ENCODE assay signal across 26 mouse cellular contexts in the genomic region with DNA sequence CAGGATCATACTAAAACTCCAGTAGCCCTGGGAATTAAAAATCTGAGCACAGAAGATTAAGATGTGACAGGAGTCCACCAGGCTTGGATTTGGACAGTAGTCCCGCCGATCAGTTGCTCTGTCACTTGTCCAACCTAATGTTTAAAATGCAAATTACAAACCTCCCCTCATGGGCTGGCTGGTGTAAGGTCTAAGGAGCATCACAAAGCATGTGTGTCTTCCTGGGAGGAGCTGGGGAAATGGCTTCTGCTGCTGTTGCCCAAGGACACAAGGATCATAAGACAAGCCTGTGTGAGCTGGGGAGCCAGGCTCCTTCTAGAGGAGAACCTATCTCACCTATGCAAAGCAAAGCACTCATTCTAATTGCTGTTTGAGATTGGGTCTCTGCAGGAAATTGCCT.
A peak's percentile ranks its signal among the peaks of the same experiment; 100 is the strongest.
DNase-seq lines count a peak whose midpoint lies in the region; ATAC-seq and TF ChIP-seq lines count a peak whose summit lies in the region.
"Had no signal": no experiment of that assay in that cellular context is flagged by ENCODE, and none has a peak within 500 bp of the region (broad histone marks: within the 10 kb centered on the region; RNA-seq: fewer than 3 reads in every experiment).

No protein-coding gene starts in this region.

- DNase-seq in cerebellum, postnatal 10 days: peak; percentile 35 to 38
- no peak for DNase-seq in testis, postnatal 10 days (ENCODE audit: low spot score)
- peak; percentile 15 for DNase-seq in R1 (ENCODE audit: low read depth, low spot score)
- DNase-seq in cerebellum, adult 2 months: no peak
- no peak for DNase-seq in kidney, postnatal 36 days
- DNase-seq: adrenal gland, adult 8-10 months; adrenal gland, postnatal 14 days; adrenal gland, postnatal 36 days; B cell, adult 2 months; cerebellum, adult 11 months; cerebellum, adult 18-20 months; cerebellum, adult 9-10 months; cerebellum, postnatal 14 days; cerebellum, postnatal 36 days; embryo, embryonic 11 days; forebrain, postnatal 0 days had no signal

- no peaks in the 10 kb centered on the region for H3K27me3 ChIP-seq in testis, adult 2 months (ENCODE audit: control insufficient read depth, insufficient read depth, low read length)
- H3K27me3 ChIP-seq in cerebellum, adult 2 months (ENCODE audit: control insufficient read depth, insufficient read depth, low read length): no peaks in the 10 kb centered on the region
- H3K27me3 ChIP-seq: embryonic facial prominence, embryonic 13.5 days; embryonic facial prominence, embryonic 15.5 days; forebrain, embryonic 13.5 days; forebrain, embryonic 15.5 days; Patski had no signal

- no peaks in the 10 kb centered on the region; the same call in 1 of the 2 replicates for H3K4me1 ChIP-seq in testis, adult 2 months (ENCODE audit: control insufficient read depth, insufficient read depth, low read length)
- no peaks in the 10 kb centered on the region; the same call in 1 of the 2 replicates for H3K4me1 ChIP-seq in cerebellum, adult 2 months (ENCODE audit: control insufficient read depth, insufficient read depth, low read length)
- H3K4me1 ChIP-seq: forebrain, embryonic 13.5 days; forebrain, embryonic 15.5 days had no signal

- WGBS in cerebellum, adult 2 months: 53% methylated on average over 2 of the region's 2 CpGs

- H3K4me3 ChIP-seq in testis, adult 2 months (ENCODE audit: control insufficient read depth, low read depth, low read length): peak overlapping the region; percentile 30
- H3K4me3 ChIP-seq in cerebellum, adult 2 months (replicated peaks; ENCODE audit: insufficient read depth, low read depth, low read length): no peak overlapping the region
- H3K4me3 ChIP-seq: embryonic facial prominence, embryonic 13.5 days; embryonic facial prominence, embryonic 15.5 days; forebrain, embryonic 13.5 days; forebrain, embryonic 15.5 days had no signal

- H3K27ac ChIP-seq in testis, adult 2 months (ENCODE audit: control insufficient read depth, insufficient read depth, low read depth, low read length): no peak overlapping the region
- no peak overlapping the region for H3K27ac ChIP-seq in cerebellum, adult 2 months (ENCODE audit: insufficient read depth, low read length)
- H3K27ac ChIP-seq: embryonic facial prominence, embryonic 13.5 days; embryonic facial prominence, embryonic 15.5 days; forebrain, embryonic 13.5 days; forebrain, embryonic 15.5 days had no signal

- no peak for TF ChIP-seq CTCF in testis, adult 2 months (IDR thresholded peaks at IDR 0.05; ENCODE audit: control insufficient read depth, insufficient read depth, insufficient replicate concordance, low read depth, low read length)
- no peak for TF ChIP-seq CTCF in cerebellum, adult 2 months (IDR thresholded peaks at IDR 0.05; ENCODE audit: borderline replicate concordance, insufficient read depth, low read depth, low read length)

- TF ChIP-seq POLR2A in testis, adult 2 months (IDR thresholded peaks at IDR 0.05; ENCODE audit: control insufficient read depth, low read depth, low read length): no peak
- TF ChIP-seq POLR2A in cerebellum, adult 2 months (IDR thresholded peaks at IDR 0.05; ENCODE audit: borderline replicate concordance, insufficient read depth, low read length): no peak

- H3K36me3 ChIP-seq in testis, adult 2 months (ENCODE audit: control insufficient read depth, insufficient read depth, low read length): no peaks in the 10 kb centered on the region
- H3K36me3 ChIP-seq: embryonic facial prominence, embryonic 13.5 days; embryonic facial prominence, embryonic 15.5 days; forebrain, embryonic 15.5 days; G1E had no signal

- no peak for ATAC-seq in cerebellum, adult (ENCODE audit: insufficient number of reproducible peaks, low FRiP score, low TSS enrichment)
- ATAC-seq: activated CD4-positive, CD25-positive, alpha-beta regulatory T cell, adult 4 months; CD4-positive, CD25-positive, alpha-beta regulatory T cell, adult 4 months; forebrain, embryonic 13.5 days; forebrain, embryonic 15.5 days; forebrain, postnatal 0 days; Patski had no signal

Comparison
In these comparisons a context has a peak if more than half of its experiments do, and no peak if none do; other contexts are left out.
1. DNase-seq: peak in cerebellum, postnatal 10 days (2 of 2) and R1 (single experiment); none in testis, postnatal 10 days (single experiment), cerebellum, adult 2 months (0 of 2) and kidney, postnatal 36 days (0 of 2).